11 mouse cellular contexts compared by ENCODE assay signal in the genomic region with DNA sequence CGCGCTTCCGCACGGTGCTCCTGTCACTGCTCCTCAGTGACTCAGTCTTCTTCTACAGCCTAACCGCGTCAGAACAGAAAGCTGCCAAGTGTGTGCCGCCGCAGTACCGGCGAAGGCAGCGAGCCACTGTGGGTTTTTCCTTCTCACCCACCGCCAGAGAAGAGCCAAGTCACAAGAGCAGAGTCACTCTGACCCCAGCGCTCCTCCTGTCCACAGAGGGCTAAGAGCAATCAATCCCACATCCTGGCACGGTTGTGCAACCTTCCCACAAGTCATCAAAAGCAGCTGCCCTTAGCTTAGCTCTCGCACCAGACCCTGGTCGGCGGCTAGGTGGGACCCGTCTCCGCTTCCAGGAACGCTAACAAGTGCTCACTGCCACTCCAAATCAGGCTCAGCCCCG. TPM values are rescaled to one million over a fixed set of nuclear protein-coding genes. Genes with fewer than 3 reads are reported as not detected.
A peak's percentile ranks its signal among the peaks of the same experiment; 100 is the strongest.
DNase-seq lines count a peak whose midpoint lies in the region; ATAC-seq and TF ChIP-seq lines count a peak whose summit lies in the region.
"Had no signal": no experiment of that assay in that cellular context is flagged by ENCODE, and none has a peak within 500 bp of the region (broad histone marks: within the 10 kb centered on the region; RNA-seq: fewer than 3 reads in every experiment).

No protein-coding gene starts in this region.

- H3K9me3 ChIP-seq in ES-E14 (ENCODE audit: control insufficient read depth, insufficient read depth, low read depth, low read length) = no peaks in the 10 kb centered on the region
- no peaks in the 10 kb centered on the region for H3K9me3 ChIP-seq in midbrain, postnatal 0 days (ENCODE audit: low read length)
- H3K9me3 ChIP-seq: midbrain, embryonic 12.5 days had no signal

- no peak overlapping the region for H3K4me3 ChIP-seq in heart, adult 2 months
- peak overlapping the region; percentile 46 to 59 for H3K4me3 ChIP-seq in ES-E14 (ENCODE audit: insufficient read depth in 1 of 2, low read depth in 1 of 2, low read length in 2 of 2, poor library complexity in 1 of 2, severe bottlenecking in 1 of 2)
- no peak overlapping the region for H3K4me3 ChIP-seq in midbrain, postnatal 0 days (ENCODE audit: low read depth, low read length)
- H3K4me3 ChIP-seq: midbrain, embryonic 12.5 days had no signal

- H3K79me2 ChIP-seq in heart, adult 2 months (replicated peaks; ENCODE audit: control insufficient read depth, insufficient read depth, low read length) = peaks cover 2% of the 10 kb centered on the region

- no peak overlapping the region for H3K4me2 ChIP-seq in midbrain, postnatal 0 days (ENCODE audit: low read depth, low read length, poor library complexity, severe bottlenecking)
- H3K4me2 ChIP-seq: midbrain, embryonic 12.5 days had no signal

- intact Hi-C loops in heart, adult 2 months (cut with DNase I) = no loop called here

- DNase-seq in heart, adult 2 months = peak in 1 of 2 experiments; percentile 46
- no peak for DNase-seq in heart, postnatal 4 days
- DNase-seq in ES-E14 (ENCODE audit: low read depth, low spot score) = no peak
- DNase-seq in gastrocnemius, postnatal 25 days = peak; percentile 64
- DNase-seq in lung, postnatal 10 days = peak; percentile 54
- DNase-seq in midbrain, postnatal 0 days (ENCODE audit: low spot score) = no peak
- DNase-seq in cerebellum, postnatal 10 days = no peak
- no peak for DNase-seq in embryo, embryonic 11 days

- H3K9ac ChIP-seq in heart, adult 2 months (ENCODE audit: low read depth, low read length) = peak overlapping the region; percentile 18
- peak overlapping the region; percentile 33; the same call in 1 of the 2 replicates for H3K9ac ChIP-seq in ES-E14 (ENCODE audit: insufficient read depth, low read depth, low read length, poor library complexity, severe bottlenecking)
- H3K9ac ChIP-seq in midbrain, postnatal 0 days (replicated peaks; ENCODE audit: low read length, poor library complexity, severe bottlenecking) = no peak overlapping the region
- H3K9ac ChIP-seq: midbrain, embryonic 12.5 days had no signal

- no peaks in the 10 kb centered on the region for H3K27me3 ChIP-seq in heart, adult 2 months (ENCODE audit: control insufficient read depth, insufficient read depth, low read length)
- no peaks in the 10 kb centered on the region for H3K27me3 ChIP-seq in midbrain, postnatal 0 days (ENCODE audit: insufficient read depth, low read length)
- H3K27me3 ChIP-seq: midbrain, embryonic 12.5 days had no signal

- TF ChIP-seq POLR2A in heart, adult 2 months (IDR thresholded peaks at IDR 0.05; ENCODE audit: insufficient read depth, low read depth, low read length) = 0 out of 2 replicates have a peak, but pooled peaks have one; percentile 10

- peak overlapping the region; percentile 66 for H3K27ac ChIP-seq in heart, adult 2 months
- no peak overlapping the region for H3K27ac ChIP-seq in ES-E14 (ENCODE audit: insufficient read depth, low read depth, low read length, poor library complexity, severe bottlenecking)
- H3K27ac ChIP-seq in midbrain, postnatal 0 days (ENCODE audit: low read depth, low read length) = no peak overlapping the region
- H3K27ac ChIP-seq: midbrain, embryonic 12.5 days had no signal

- 0 out of 2 replicates have a peak, but pooled peaks have one; percentile 47 for TF ChIP-seq EP300 in heart, adult 2 months (IDR thresholded peaks at IDR 0.05; ENCODE audit: insufficient read depth, low read depth, low read length)

- 66% methylated on average over 21 of the region's 21 CpGs for WGBS in heart, adult 2 months
- 87% methylated on average over 21 of the region's 21 CpGs for WGBS in midbrain, postnatal 0 days

- no peak for TF ChIP-seq CTCF in heart, adult 2 months (IDR thresholded peaks at IDR 0.05)
- TF ChIP-seq CTCF in midbrain, postnatal 0 days (IDR thresholded peaks at IDR 0.05) = no peak

- peaks cover 13% of the 10 kb centered on the region for H3K4me1 ChIP-seq in heart, adult 2 months (ENCODE audit: control insufficient read depth, insufficient read depth, low read length)
- peaks cover 2 to 14% of the 10 kb centered on the region in 2 experiments; a peak in 3 of 4 replicates for H3K4me1 ChIP-seq in ES-E14 (ENCODE audit: control insufficient read depth in 2 of 2, insufficient read depth in 2 of 2, low read length in 2 of 2, poor library complexity in 1 of 2)
- H3K4me1 ChIP-seq in midbrain, postnatal 0 days (ENCODE audit: insufficient read depth, low read length) = no peaks in the 10 kb centered on the region
- H3K4me1 ChIP-seq: midbrain, embryonic 12.5 days had no signal

- in situ Hi-C loops in ES-E14 (cut with MboI; ENCODE audit: low sequenced_read_pairs in 2 of 2, unreplicated experiment in 2 of 2) = no loop called here

- ATAC-seq in midbrain, postnatal 0 days (ENCODE audit: low FRiP score) = no peak
- ATAC-seq: hindbrain, embryonic 16.5 days had no signal

- H3K36me3 ChIP-seq in heart, adult 2 months (ENCODE audit: control insufficient read depth, insufficient read depth, low read length) = no peaks in the 10 kb centered on the region
- H3K36me3 ChIP-seq in ES-E14 (ENCODE audit: control insufficient read depth, insufficient read depth, low read length, poor library complexity, severe bottlenecking) = no peaks in the 10 kb centered on the region
- peaks cover 4% of the 10 kb centered on the region; the same call in 1 of the 2 replicates for H3K36me3 ChIP-seq in midbrain, postnatal 0 days (ENCODE audit: insufficient read depth, low read length)
- H3K36me3 ChIP-seq: midbrain, embryonic 12.5 days had no signal

TF ChIP-seq in ES-E14, 5 proteins besides CTCF, POLR2A, EP300 and RAD21:
- TF ChIP-seq ZC3H11A (IDR thresholded peaks at IDR 0.05; ENCODE audit: borderline replicate concordance, low read depth, low read length) (no peak), HCFC1 (IDR thresholded peaks at IDR 0.05; ENCODE audit: borderline replicate concordance, insufficient read depth, low read length) (no peak), ZNF384 (IDR thresholded peaks at IDR 0.05; ENCODE audit: low read depth, low read length) (no peak), CHD2 (IDR thresholded peaks at IDR 0.05; ENCODE audit: low read depth, low read length) (no peak), MAFK (IDR thresholded peaks at IDR 0.05; ENCODE audit: insufficient read depth, low read depth, low read length) (no peak)

RNA-seq across cellular contexts. Expression of a gene that starts 8.3 kb away (rescaled TPM):
- total RNA-seq in heart, adult 2 months (2021) = 100 to 1,000 TPM in 1 of 2 experiments, 10 to 100 TPM in 1; 96.7 to 124 TPM
- 74.4 and 106 TPM in 2 replicates for polyA plus RNA-seq in heart, adult 2 months (2012; rRNA removed)
- 10 to 100 TPM; 13.8 to 17.3 TPM for total RNA-seq in heart, postnatal 4 days (2021)
- 15.5 and 16.9 TPM in 2 replicates for total RNA-seq in ES-E14 (2012; rRNA removed)
- total RNA-seq in gastrocnemius, postnatal 25 days (2021) = 100 to 1,000 TPM in 1 of 2 experiments, 10 to 100 TPM in 1; 89.8 to 109 TPM
- total RNA-seq in midbrain, postnatal 0 days (2014; rRNA removed) = 62.1 and 68.9 TPM in 2 replicates
- polyA plus RNA-seq in midbrain, postnatal 0 days (2015; fragmentation: Nextera tagmentation; extraction: Ambion mirVana) = 36.3 and 37.3 TPM in 2 replicates

RNA-seq across cellular contexts. Expression of a gene that starts 19.8 kb away (rescaled TPM):
- total RNA-seq in heart, adult 2 months (2021) = 100 to 1,000 TPM; 235 to 277 TPM
- polyA plus RNA-seq in heart, adult 2 months (2012; rRNA removed) = 129 and 131 TPM in 2 replicates
- 100 to 1,000 TPM; 130 to 135 TPM for total RNA-seq in heart, postnatal 4 days (2021)
- total RNA-seq in ES-E14 (2012; rRNA removed) = 83.2 and 92.4 TPM in 2 replicates
- total RNA-seq in gastrocnemius, postnatal 25 days (2021) = 100 to 1,000 TPM; 124 to 134 TPM
- total RNA-seq in midbrain, postnatal 0 days (2014; rRNA removed) = 264 and 279 TPM in 2 replicates
- polyA plus RNA-seq in midbrain, postnatal 0 days (2015; fragmentation: Nextera tagmentation; extraction: Ambion mirVana) = 343 and 373 TPM in 2 replicates

RNA-seq across cellular contexts. Expression of a gene that starts 26.2 kb away (rescaled TPM):
- not detected for total RNA-seq in heart, adult 2 months (2021)
- 0.41 TPM in 1 of 2 replicates, not detected in the other for polyA plus RNA-seq in heart, adult 2 months (2012; rRNA removed)
- not detected for total RNA-seq in heart, postnatal 4 days (2021)
- total RNA-seq in ES-E14 (2012; rRNA removed) = 0.58 and 2.6 TPM in 2 replicates
- total RNA-seq in gastrocnemius, postnatal 25 days (2021) = not detected
- not detected in 2 replicates for total RNA-seq in midbrain, postnatal 0 days (2014; rRNA removed)
- not detected in 2 replicates for polyA plus RNA-seq in midbrain, postnatal 0 days (2015; fragmentation: Nextera tagmentation; extraction: Ambion mirVana)
- total RNA-seq: MEL had no signal
- polyA plus RNA-seq: hindbrain, embryonic 16.5 days; midbrain, embryonic 12.5 days had no signal

Comparison
In these comparisons a context has a peak if more than half of its experiments do, and no peak if none do; other contexts are left out.
1. DNase-seq: peak in gastrocnemius, postnatal 25 days (single experiment) and lung, postnatal 10 days (single experiment); none in heart, postnatal 4 days (single experiment), ES-E14 (single experiment), midbrain, postnatal 0 days (single experiment), cerebellum, postnatal 10 days (0 of 2) and embryo, embryonic 11 days (single experiment).
2. H3K4me3 ChIP-seq: peak in ES-E14 (2 of 2); none in heart, adult 2 months (single experiment) and midbrain, postnatal 0 days (single experiment).